Mouse (Mus musculus) cerebellum, adult 9-10 months (tissue): ENCODE data around the gene Cfap221.

Experiments
- DNase-seq: peaks from one replicate; pipeline ENCODE4 v3.0.0; 2022

Cfap221 gene

DNA sequence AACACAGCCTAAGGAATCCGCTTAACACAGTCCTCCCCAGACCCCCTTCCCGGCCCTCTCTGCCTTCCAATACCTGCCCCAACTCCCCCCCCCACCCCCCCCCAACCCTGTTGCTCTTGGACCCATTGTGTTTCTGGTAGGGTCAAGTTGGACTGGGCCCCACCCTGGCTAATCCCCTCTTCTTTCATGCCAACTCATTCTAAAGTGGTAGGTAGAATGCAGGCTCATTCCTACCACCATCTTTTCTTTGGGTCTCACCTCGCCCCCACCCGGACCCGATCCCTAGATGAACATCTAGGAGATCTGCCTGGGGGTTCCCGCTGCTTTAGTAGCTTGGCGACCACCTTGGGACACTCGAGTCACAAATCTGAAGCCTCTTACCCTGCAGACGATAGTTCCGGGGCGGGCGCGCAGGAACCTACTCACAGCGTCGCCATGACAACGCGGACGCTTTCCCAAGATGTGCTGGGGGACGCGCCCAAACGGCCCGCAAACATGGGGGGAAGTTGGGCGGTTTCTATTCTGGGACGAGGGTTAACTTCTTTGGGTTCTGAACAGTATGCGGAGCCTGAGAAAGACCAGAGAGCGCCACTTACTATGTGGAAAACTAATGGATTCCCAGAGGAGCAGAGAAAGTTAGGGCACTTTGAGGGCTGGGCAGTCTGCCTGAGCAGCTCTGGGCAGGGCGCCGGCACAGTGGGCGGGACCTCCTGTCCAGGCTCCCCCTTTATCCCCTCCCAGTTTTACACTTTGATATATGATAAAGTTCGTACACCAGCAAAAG, at the start of gene Cfap221:
TSS of gene Cfap221 (minus strand) at position 437 of the 784 bp plus-strand sequence.
- DNase-seq = no peak

DNA sequence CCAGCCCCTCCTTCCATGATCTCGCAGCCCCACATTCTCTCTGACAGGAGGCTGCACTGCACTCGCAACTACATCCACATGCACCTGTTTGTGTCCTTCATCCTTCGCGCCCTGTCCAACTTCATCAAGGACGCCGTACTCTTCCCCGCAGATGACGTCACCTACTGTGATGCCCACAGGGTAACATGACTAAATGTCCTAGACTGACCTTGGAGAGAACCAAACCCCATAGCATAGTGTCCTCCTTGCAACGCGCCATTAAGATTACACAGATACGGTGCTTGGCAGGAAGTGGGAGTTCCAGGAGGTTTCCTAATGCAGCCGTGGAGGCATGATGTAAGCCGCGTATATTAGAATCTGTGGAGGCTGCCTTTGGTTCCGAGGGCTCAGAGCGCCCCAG, 47.5 kb upstream of the Cfap221 start:
- DNase-seq = no peak

DNA sequence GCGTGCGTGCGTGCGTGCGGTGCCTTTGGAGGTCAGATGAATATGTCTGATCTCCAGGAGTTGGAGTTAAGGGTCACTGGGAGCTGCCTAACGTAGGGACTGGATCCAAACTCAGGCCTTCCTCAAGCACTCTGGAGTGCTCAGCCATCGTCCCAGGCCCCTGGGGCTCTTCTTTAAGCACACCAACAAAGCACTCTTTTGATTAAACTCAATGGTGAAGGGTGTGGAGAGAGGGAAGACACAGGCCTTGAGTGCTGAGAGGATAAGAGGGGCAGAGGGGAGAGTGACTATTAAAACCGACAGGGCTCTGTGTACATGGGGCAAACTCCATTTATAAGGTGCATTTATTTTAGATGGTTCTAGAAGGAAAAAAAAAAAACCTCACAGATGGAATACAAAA, 45.4 kb upstream of the Cfap221 start:
- DNase-seq = no peak

DNA sequence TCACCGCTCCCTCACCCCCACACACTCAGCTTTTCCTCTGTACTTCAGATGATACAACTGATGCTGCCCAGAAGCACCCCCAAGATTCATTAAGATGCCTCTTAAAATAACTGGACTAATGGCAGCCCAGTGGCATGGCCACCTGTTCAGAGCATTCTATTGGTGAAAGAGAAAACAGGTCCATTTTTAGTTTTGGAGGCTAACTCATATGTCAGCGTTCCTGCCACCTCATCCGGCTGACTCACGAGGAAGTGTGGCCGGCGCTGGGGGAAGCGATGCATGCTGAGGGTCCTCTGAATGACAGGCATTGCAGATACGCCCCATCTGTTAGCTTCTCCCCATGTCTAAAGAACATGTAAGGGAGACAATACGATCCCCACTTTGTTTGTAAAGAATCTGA, 41.6 kb upstream of the Cfap221 start:
- no peak for DNase-seq

DNA sequence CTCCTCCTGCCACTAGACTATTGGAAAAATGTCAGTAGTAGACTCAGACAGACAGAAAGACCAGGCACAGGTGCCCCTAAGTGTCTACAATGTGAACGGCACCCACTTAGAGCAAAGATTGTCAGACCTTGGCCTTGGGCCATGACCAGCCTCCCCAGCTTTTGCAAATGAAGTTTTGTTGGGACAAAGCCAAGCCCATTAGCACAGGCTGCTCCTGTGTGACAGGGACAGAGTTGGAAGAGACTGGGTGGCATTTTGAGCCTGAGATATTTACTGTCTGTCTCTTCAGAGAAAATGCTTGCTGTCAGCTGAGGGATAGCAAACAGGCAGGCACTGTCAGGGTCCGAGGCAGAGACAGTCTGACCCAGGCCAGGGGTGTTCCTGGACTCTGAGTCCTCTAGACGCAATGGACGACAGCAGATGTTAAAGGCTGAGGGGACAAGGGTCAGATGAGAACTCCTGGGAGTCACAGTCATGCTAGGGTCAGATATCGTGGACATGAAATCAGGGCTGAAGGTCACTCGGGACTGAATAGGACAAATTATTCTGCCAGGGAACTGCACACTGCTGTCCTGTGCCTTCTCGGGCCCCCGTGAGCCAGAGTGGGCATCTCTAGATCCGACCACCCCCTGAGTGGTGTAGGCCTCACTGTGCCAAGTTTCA, 40.1 kb upstream of the Cfap221 start:
- no peak for DNase-seq

DNA sequence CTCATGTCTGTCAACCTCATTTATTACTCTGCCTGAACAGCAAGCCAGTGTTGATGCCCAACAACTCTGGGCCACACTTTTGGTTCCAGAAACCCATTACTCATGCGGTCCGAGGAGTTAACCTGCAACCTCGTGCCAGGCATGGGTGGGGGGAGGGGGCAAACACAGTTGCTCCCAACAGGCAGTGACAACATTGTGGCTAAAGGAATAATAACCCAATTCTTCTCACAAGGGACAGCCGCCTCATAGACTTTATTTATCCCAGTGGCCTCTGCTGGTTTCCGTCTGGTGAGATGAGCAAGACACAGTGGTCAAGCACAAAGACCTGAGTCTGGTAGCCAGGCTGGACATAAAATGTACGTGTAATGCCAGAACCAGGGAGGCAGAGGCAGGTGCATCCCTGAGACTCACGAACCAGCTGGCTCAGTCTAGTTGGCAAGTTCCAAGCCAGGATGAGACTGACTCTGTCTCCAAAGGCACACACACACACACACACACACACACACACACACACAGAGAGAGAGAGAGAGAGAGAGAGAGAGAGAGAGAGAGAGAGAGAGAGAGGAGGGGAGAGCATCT, 38.5 kb upstream of the Cfap221 start:
- no peak for DNase-seq

DNA sequence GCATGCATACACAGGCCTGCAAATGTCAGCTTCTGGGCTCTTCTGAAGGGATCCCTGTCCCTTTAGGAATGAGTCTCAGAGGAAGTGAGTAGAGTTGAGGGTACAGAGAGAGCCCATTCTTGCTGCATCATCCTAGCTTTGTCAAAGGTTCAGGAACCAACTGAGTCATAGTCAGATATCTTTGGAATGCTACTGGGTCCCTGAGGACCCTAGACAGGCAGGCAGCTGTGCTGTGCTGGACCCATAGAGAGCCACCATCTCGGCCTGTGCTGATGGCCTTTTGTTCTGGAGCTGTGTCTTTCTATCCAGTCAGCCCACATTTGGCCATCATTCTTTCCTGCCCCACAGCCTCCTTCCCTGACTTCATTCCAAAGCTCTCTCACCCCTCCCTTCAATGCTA, 37.8 kb upstream of the Cfap221 start:
- DNase-seq = no peak

DNA sequence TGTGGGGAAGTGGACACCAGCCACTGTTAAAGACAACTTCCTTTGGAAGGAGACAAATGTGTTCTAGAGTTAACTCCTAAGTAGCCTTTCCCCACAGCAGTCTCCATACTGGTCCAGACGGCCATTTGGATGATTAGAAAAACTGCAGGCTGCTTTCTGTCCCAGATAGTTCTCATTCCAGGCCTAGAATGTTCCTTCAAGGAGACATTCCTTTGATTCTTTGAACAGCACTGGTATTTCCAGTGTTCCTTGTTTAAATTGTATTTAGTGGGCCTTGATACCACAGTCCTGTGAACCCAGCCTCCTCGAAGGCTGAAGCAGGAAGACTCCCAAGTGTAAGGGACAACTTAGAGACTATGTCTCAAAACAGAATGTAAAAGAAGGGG, 36.4 kb upstream of the Cfap221 start:
- no peak for DNase-seq

DNA sequence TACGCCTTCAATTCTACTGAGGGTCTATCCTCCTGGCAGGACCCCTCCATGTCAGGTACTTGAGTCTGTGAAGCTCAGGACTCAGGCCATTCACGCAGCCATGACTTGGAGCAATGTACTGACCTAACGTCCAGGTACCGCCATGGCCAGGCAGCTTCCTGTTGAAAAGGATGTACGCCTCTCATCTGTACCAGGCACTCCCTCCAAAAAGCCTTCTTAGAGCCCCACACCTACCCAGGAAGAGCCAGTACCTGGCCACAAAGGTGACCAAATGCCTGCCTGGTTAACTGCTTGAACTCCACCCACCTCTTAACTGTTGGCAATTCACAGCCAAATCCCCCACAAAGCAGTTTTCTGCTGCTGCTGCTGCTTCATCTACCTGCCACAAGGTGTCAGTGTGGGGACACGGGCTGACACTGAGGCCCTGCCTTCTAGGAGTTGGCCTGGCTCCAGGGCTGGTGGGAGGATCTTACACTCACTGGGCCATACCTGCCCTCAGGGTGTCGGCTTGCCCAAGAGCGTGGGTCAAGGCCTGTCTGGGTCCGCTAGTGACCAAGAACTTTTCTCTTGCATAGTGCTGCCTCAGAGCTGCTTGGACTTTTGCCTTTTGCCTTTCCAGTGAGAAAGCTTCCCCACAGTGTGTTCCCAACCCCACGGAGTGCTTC, 35.9 kb upstream of the Cfap221 start:
- DNase-seq = peak; percentile 56

DNA sequence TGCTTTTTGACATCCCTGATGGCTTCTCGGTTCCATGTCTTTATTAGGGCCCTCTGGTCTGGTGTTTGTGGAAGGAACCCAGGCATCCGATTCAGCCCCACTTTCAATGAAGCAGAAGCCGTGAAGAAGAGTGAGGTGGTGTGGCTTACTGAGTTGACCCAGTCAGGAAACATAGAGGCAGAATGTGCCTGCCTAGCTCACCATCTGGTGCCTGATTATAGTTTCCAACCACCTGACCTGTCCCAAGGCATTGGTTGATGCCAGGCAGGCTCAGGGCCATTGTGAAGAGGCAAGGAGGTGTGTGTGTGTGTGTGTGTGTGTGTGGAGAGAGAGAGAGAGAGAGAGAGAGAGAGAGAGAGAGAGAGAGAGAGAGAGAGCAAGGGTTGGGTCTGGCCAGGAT, 33.4 kb upstream of the Cfap221 start:
- DNase-seq = peak; percentile 79

DNA sequence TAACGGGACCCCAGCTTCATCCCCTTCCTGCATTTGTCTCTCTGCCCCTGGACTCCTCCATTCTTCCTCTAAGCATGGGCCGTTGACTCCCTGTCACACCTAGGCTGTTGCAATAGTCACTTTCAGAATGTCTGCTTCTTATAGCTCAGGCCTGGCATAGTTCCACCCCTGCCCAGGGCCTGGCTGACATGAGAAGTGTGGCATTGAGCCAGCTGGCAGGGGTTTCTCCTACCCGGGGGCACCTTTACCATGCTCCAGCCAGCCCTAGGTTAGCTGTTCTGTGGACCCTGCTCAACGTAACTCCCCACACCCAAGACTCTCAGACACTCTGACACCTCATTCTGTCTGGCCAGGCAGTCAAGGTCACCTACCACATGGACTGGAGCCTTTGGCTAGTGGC, 30.7 kb upstream of the Cfap221 start:
- peak; percentile 55 for DNase-seq

DNA sequence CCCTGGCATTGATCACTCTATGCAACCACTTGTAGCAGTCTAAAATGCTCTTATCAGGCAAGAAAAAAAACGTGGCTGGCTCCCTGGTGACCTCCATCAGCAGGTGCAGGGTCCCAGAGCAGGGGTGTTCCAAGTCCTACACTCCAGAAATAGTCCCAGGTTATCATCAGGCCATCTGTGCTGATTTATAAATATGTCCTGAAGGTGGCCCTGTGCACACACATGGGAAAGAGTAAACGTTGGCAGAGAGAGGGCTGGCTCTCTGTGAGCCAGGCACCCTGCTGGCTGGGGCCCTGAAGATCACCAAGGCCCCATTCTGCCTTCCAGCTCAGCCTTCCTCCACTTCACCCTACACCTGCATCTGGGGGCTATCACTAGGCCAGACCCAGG, 28.0 kb upstream of the Cfap221 start:
- peak; percentile 34 for DNase-seq

DNA sequence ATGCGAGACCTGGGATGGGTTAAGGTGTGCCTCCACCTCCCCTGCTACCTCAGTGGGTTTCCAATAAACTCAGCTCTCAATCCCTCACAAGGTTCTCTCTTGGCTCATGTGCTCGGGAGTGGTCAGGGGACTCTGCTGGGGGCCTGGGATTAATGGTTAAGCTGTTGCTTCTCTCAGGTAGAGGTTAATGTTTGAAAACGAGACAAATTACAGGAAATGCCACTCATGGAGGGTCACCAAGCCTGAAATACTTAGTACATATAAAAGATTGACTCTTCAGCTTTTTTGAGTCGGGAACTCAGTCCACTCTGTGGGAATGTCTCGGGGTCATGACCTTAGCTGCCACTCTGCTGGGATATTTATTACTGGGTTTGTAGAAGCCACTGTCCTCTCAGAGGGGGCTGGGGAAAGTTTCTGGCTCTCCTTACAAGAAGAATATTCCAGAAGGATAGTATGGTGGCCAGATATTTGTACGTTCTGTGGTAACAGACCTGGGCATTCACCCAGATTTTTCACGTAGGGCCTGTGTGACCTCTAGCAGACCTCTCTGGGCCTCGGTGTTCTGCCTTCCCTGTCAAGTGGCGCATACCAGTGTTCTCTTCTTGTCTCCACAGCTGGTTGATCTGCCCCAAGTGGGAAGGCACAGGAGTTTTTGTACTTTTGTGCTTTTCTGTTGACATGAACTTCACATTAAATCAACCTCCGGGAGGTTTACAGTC, 27.5 kb upstream of the Cfap221 start:
- DNase-seq = no peak

DNA sequence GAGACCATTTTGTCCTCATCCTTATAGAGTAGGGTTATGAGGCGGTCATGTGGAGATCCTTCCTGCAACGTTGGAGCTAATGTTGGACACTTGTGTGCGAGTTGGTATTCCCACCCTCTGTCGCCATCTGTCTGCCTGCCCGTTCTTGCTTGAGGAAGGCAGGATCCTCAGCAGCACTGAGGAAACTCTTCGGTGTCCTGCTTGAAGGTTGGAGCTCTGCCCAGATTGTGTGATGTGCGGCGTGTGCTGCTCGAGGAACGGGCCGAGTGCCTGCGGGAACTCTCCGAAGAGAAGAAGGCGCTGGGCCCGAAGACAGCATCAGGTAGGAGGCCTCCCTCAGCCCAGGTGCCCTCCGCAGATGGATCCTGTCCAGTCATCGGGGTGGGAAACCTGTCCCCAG, 24.9 kb upstream of the Cfap221 start:
- no peak for DNase-seq

DNA sequence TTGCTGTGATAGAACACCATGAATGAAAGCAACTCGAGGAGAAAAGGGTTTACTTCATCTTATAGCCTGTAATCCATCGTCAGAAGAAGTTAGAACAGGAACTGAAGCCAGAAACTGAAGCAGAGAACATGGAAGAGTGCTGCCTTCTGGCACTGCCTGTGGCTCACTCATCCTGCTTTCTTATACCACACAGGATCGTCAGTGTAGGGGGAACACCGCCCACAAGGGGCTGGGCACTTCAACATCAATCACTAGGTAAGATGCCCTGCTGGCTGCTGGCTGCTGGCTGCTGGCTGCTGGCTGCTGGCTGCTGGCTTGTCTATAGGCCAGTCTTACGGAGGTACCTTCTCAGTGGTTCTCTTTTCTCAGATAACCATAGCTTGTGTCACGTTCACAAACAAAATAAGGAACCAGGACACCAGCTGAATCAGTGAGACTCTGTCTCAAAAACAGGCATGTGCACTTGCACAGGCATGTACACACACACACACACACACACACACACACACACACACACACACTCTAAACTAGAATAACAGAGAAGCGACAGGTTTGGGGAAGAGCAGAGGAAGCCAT, 23.4 kb upstream of the Cfap221 start:
- DNase-seq = no peak

DNA sequence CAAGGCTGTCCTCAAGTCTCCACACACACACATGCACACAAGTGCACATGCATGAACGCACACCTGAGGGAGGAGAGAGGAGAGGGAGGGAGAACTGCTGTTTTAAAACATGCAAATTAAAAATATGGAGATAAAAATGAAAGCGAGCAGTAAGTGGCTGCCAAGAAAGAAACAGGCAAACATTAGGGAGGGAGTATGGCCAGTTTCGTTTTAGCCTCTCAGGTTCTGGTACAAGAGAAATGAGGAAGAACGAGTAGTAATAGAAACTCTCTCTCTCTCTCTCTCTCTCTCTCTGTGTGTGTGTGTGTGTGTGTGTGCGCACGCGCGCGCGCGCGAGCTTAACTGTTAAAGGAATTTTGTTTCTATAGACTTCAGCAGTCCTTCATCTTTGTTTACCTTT, 22.4 kb upstream of the Cfap221 start:
- no peak for DNase-seq

DNA sequence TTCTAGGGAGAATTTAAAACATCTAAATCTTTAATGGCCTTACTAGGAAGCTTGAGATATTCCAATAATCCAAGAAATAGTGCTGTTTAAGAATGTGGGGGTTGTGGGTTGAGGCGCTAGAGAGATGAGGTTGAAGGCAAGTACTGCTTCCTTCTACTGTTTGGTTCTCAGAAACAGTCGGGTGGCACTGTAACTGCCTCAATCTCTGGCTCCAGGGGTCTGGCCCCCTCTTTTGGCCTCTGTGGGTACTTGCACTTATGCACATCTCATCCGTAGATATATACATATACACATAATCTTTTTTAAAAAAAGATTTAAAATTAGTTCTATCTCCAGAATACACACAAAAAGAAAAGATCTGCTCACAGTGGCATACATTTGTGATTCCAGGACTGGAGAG, 21.9 kb upstream of the Cfap221 start:
- no peak for DNase-seq

DNA sequence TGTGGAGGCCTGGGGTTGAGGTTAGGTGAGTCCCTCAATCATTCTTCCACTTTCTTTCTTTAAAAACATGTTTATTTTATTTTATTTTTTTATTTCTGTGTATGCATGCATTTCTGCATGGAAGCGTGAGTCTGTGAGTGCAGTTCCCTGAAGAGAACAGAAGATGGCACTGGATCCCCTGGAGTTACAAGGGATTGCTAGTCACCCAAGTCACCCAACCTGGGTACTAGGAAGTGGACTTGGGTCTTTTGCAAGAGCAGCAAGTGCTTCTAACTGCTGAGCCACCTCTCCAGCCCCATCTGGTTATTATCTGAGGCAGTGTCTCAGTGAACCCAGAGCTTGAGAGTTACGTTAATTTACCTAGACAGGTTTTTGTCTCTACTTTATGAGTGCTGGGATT, 19.2 kb upstream of the Cfap221 start:
- DNase-seq = no peak

DNA sequence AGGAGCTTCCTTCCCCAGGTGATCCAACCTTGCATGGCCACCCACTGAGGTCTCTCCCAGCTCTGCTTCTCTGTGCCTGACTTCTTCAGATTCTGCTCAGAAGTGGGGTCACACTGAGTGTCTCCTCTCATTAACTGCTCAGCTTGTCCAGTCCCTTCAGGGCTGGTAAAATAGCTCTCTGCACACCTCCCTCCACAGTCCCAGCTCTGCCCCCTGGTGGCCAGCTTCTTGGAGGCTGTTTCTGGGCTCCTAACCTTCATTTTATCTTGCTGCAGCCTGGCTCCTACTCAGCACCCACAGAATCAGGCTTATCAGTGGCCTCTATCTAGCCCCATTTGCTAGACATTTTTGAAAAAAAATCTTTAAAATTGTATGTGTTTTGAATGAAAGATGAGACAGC, 16.1 kb upstream of the Cfap221 start:
- peak; percentile 59 for DNase-seq

DNA sequence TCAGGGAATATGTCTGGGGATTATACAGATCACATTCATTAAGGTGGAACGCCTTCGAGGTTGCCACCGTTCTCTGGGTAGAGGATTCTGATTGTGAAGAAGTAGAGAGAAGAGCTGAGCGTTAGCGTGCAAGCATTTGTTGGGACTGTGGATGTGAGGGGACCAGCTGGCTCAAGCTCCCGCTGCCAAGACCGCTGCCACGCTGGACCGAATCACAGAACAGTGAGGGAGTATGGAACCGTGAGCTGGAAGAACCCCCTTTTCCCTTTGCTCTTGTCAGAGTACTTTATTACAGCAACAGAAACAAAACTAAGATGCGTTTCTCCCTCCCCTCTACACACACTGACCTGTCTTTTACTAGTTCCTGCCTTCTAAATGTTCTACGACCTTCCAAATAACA, 15.6 kb upstream of the Cfap221 start:
- no peak for DNase-seq

DNA sequence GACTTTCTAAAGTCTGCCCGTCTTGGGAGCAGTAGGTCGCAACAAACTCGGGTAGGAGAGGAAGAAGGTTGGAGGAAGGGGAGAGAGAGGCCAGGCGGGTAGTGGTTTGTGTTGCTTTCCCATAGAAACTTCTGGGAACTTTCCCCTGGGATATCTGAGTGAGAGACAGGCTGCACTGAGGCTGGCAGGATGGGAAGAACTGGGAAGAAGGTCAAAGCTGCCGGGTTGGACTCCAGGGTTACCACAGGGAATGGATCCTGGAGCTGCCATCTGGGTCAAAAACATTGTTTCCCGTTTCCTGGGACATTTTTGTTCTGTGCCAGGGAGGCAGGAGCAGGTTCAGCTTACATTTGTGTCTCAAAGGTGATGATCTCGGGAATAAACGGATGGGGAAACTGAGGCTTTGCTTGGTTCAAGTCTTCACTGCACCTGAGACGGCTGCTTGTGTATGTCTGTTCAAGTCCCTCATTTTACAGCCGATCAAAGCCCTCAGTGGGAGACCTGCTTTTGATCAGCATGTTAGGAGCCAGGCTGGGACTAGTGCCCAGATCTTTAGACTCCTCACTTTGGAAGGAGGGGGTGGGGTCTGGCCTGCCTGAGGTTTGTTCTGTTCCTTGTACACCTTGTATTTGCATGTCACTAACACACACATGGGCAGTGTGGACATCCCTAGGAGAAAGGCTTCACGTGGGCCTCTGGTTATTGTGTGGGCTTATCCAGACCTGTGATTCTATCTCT, 11.0 kb upstream of the Cfap221 start:
- no peak for DNase-seq
